Mouse (Mus musculus): ENCODE data around the gene Wfdc8.

DNA sequence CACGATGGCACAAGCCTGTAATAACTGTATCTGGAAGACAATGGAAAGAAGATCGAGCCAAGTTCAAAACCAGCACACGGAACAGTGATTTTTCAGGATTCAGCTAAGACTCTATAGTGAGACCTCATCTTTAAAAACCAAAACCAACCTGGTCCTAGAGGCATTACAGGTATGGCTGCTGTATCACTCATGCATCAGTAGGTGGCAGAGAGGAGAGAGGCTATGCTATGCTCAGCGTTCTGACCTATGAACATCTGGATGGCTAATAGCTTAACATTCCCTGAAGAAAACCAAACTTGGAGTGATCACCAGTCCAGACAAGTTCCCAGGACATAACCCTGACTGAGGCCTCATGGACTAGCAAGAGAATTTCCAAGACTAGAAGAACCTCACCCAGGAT is 8.3 kb upstream of the Wfdc8 start:
- no peak for TF ChIP-seq TAL1 (conservative IDR thresholded peaks at IDR 0.05; ENCODE audit: low read depth, low read length)
- TF ChIP-seq CTCF (IDR thresholded peaks at IDR 0.05; ENCODE audit: low read depth, low read length), result no peak

All from G1E (cell line).